Mouse (Mus musculus) cerebellum, postnatal 14 days (tissue): ENCODE measurements around the gene Wscd1.

Experiments
- DNase-seq, 2 experiments: peaks; one replicate each; pipeline ENCODE4 v3.0.0; 2021; ENCODE audit warnings: mixed read lengths in 2 of 2

The Wscd1 gene

GRCm38 (mm10) chr11:71824971-71825370, 75.3 kb downstream of the Wscd1 start:
- DNase-seq: no peak
